Mouse (Mus musculus): Measurements from ENCODE around the gene Rpp25l. TPM values are rescaled to one million over a fixed set of nuclear protein-coding genes. Genes with fewer than 3 reads are reported as not detected.
"Not testable (repeated sequence)": the region's sequence is repeated elsewhere in the genome, so short reads cannot be mapped to it uniquely, and the experiment has no call there.

Rpp25l gene
- total RNA-seq (2014; rRNA removed) = 36.3 and 44.4 TPM in 2 replicates
- 43.0 and 52.0 TPM in 2 replicates for polyA plus RNA-seq (2015; fragmentation: Nextera tagmentation; extraction: Ambion mirVana)

GRCm38 (mm10) chr4:41713197-41714067 is at the start of gene Rpp25l:
Rpp25l (minus strand) TSS chr4:41713534.
- Histone ChIP-seq H3K4me2 (ENCODE audit: low read depth) (peak within 1 kb of the TSS; percentile 91), H3K36me3 (ENCODE audit: insufficient read depth) (peaks cover 22% of the 10 kb centered on the region), H3K4me1 (ENCODE audit: insufficient read depth) (peaks cover 11% of the 10 kb centered on the region), H3K27me3 (ENCODE audit: insufficient read depth, low read length) (no peaks in the 10 kb centered on the region), H3K27ac (ENCODE audit: low read depth, low read length) (peak within 1 kb of the TSS; percentile 82), H3K9ac (peak within 1 kb of the TSS; percentile 77), H3K9me3 (ENCODE audit: low read length) (no peaks in the 10 kb centered on the region), H3K4me3 (ENCODE audit: low read depth, low read length) (peak within 1 kb of the TSS; percentile 57)
- peak; percentile 90 for DNase-seq
- under 1% methylated on average over 61 of the region's 61 CpGs for WGBS
- ATAC-seq = peak; percentile 73
- peak; percentile 44 for TF ChIP-seq CTCF (IDR thresholded peaks at IDR 0.05; ENCODE audit: low read depth)

GRCm38 (mm10) chr4:41762688-41763114 is 49.4 kb upstream of the Rpp25l start:
- peak; percentile 52 for DNase-seq
- not testable (repeated sequence) for H3K4me2 ChIP-seq (ENCODE audit: low read depth); H3K36me3 ChIP-seq (ENCODE audit: insufficient read depth); H3K4me1 ChIP-seq (ENCODE audit: insufficient read depth); H3K9me3 ChIP-seq (ENCODE audit: low read length); H3K4me3 ChIP-seq (ENCODE audit: low read depth, low read length); H3K27ac ChIP-seq (ENCODE audit: low read depth, low read length); H3K9ac ChIP-seq; H3K27me3 ChIP-seq (ENCODE audit: insufficient read depth, low read length)
- WGBS = 33% methylated on average over 8 of the region's 8 CpGs
- peak; percentile 23; the same call in 1 of the 2 replicates for ATAC-seq

GRCm38 (mm10) chr4:41762099-41762687 is 48.9 kb upstream of the Rpp25l start:
- Histone ChIP-seq H3K4me2 (ENCODE audit: low read depth) (no peak overlapping the region), H3K9ac (no peak overlapping the region), H3K27ac (ENCODE audit: low read depth, low read length) (no peak overlapping the region), H3K27me3 (ENCODE audit: insufficient read depth, low read length) (no peaks in the 10 kb centered on the region), H3K4me3 (ENCODE audit: low read depth, low read length) (no peak overlapping the region), H3K36me3 (ENCODE audit: insufficient read depth) (no peaks in the 10 kb centered on the region), H3K4me1 (ENCODE audit: insufficient read depth) (0 out of 2 replicates have a peak, but pooled peaks cover 9% of the 10 kb centered on the region), H3K9me3 (ENCODE audit: low read length) (no peaks in the 10 kb centered on the region)
- ATAC-seq (no peak), DNase-seq (no peak)
- WGBS = 55% methylated on average over 8 of the region's 8 CpGs
- TF ChIP-seq CTCF (IDR thresholded peaks at IDR 0.05; ENCODE audit: low read depth) = no peak

GRCm38 (mm10) chr4:41761680-41762079 is 48.3 kb upstream of the Rpp25l start:
- H3K27ac ChIP-seq (ENCODE audit: low read depth, low read length) = no peak overlapping the region

GRCm38 (mm10) chr4:41760911-41761310 is 47.6 kb upstream of the Rpp25l start:
- H3K4me3 ChIP-seq (ENCODE audit: low read depth, low read length) = peak overlapping the region; percentile 18; the same call in 1 of the 2 replicates
- H3K9ac ChIP-seq = 0 out of 2 replicates have a peak overlapping the region, but pooled peaks have one; percentile 14
- no peak for TF ChIP-seq CTCF (IDR thresholded peaks at IDR 0.05; ENCODE audit: low read depth)
- no peaks in the 10 kb centered on the region for H3K27me3 ChIP-seq (ENCODE audit: insufficient read depth, low read length)
- H3K4me1 ChIP-seq (ENCODE audit: insufficient read depth) = 0 out of 2 replicates have a peak, but pooled peaks cover 12% of the 10 kb centered on the region
- ATAC-seq (no peak), DNase-seq (no peak)
- H3K36me3 ChIP-seq (ENCODE audit: insufficient read depth) = no peaks in the 10 kb centered on the region
- H3K9me3 ChIP-seq (ENCODE audit: low read length) = no peaks in the 10 kb centered on the region
- H3K4me2 ChIP-seq (ENCODE audit: low read depth) = peak overlapping the region; percentile 42
- WGBS = 91% methylated on average over 4 of the region's 4 CpGs
- no peak overlapping the region for H3K27ac ChIP-seq (ENCODE audit: low read depth, low read length)

More at GRCm38 (mm10) chr4:41761680-41762079, 48.3 kb upstream of the Rpp25l start:
- ATAC-seq (no peak), DNase-seq (no peak)
- no peak overlapping the region for H3K4me3 ChIP-seq (ENCODE audit: low read depth, low read length)
- no peaks in the 10 kb centered on the region for H3K36me3 ChIP-seq (ENCODE audit: insufficient read depth)
- H3K27me3 ChIP-seq (ENCODE audit: insufficient read depth, low read length) = no peaks in the 10 kb centered on the region
- H3K9me3 ChIP-seq (ENCODE audit: low read length) = no peaks in the 10 kb centered on the region
- 0 out of 2 replicates have a peak, but pooled peaks cover 9% of the 10 kb centered on the region for H3K4me1 ChIP-seq (ENCODE audit: insufficient read depth)
- H3K9ac ChIP-seq = no peak overlapping the region
- no peak for TF ChIP-seq CTCF (IDR thresholded peaks at IDR 0.05; ENCODE audit: low read depth)
- H3K4me2 ChIP-seq (ENCODE audit: low read depth) = no peak overlapping the region

GRCm38 (mm10) chr4:41760288-41760721 is 47.0 kb upstream of the Rpp25l start:
- H3K27ac ChIP-seq (ENCODE audit: low read depth, low read length) = peak overlapping the region; percentile 29; the same call in 1 of the 2 replicates
- WGBS = 3% methylated on average over 15 of the region's 15 CpGs

More at GRCm38 (mm10) chr4:41760288-41760721, 47.0 kb upstream of the Rpp25l start:
- Histone ChIP-seq H3K4me1 (ENCODE audit: insufficient read depth) (0 out of 2 replicates have a peak, but pooled peaks cover 12% of the 10 kb centered on the region), H3K4me2 (ENCODE audit: low read depth) (peak overlapping the region; percentile 42), H3K4me3 (ENCODE audit: low read depth, low read length) (peak overlapping the region; percentile 18), H3K27me3 (ENCODE audit: insufficient read depth, low read length) (no peaks in the 10 kb centered on the region), H3K9ac (0 out of 2 replicates have a peak overlapping the region, but pooled peaks have one; percentile 10), H3K9me3 (ENCODE audit: low read length) (no peaks in the 10 kb centered on the region), H3K36me3 (ENCODE audit: insufficient read depth) (no peaks in the 10 kb centered on the region)
- DNase-seq (peak; percentile 56), ATAC-seq (peak; percentile 69)
- TF ChIP-seq CTCF (IDR thresholded peaks at IDR 0.05; ENCODE audit: low read depth) = no peak
